Mouse (Mus musculus) testis, adult 2 months (tissue): ENCODE data around the gene Rpl37. TPM values are rescaled to one million over a fixed set of nuclear protein-coding genes. Genes with fewer than 3 reads are reported as not detected.
A peak's percentile ranks its signal among the peaks of the same experiment; 100 is the strongest.

Experiments used
- H3K27ac ChIP-seq: fragments of 200-500 bp; 2 replicates; pipeline ENCODE4 v1.5.1; 2012; ENCODE audit warnings: low read depth, low read length; ENCODE audit not compliant: control insufficient read depth, insufficient read depth
- H3K27me3 ChIP-seq: fragments of 200-500 bp; 2 replicates; pipeline ENCODE4 v1.6.1; 2012; ENCODE audit warnings: mild to moderate bottlenecking, low read length, moderate library complexity; ENCODE audit not compliant: control insufficient read depth, insufficient read depth
- H3K36me3 ChIP-seq: fragments of 200-500 bp; 2 replicates; pipeline ENCODE4 v1.6.1; 2012; ENCODE audit warnings: mild to moderate bottlenecking, low read length; ENCODE audit not compliant: control insufficient read depth, insufficient read depth
- H3K4me1 ChIP-seq: fragments of 200-500 bp; 2 replicates; pipeline ENCODE4 v1.6.1; 2012; ENCODE audit warnings: low read length; ENCODE audit not compliant: control insufficient read depth, insufficient read depth
- H3K4me3 ChIP-seq: fragments of 200-500 bp; 2 replicates; pipeline ENCODE4 v1.5.1; 2012; ENCODE audit warnings: low read depth, mild to moderate bottlenecking, low read length, moderate library complexity, mixed read lengths; ENCODE audit not compliant: control insufficient read depth
- CTCF ChIP-seq: fragments of 200-500 bp; IDR thresholded peaks from 2 replicates; pipeline ENCODE4 v1.5.1; 2012; ENCODE audit warnings: low read depth, mild to moderate bottlenecking, inconsistent platforms, low read length, moderate library complexity; ENCODE audit not compliant: control insufficient read depth, insufficient read depth, insufficient replicate concordance
- POLR2A ChIP-seq: fragments of 200-500 bp; IDR thresholded peaks from 2 replicates; pipeline ENCODE4 v1.6.1; 2012; ENCODE audit warnings: low read depth, mild to moderate bottlenecking, inconsistent platforms, low read length, moderate library complexity; ENCODE audit not compliant: control insufficient read depth
- polyA plus RNA-seq: library from polyadenylated mRNA; depleted of rRNA; stranded (reverse); fragments of >200 nt; gene quantifications from 2 replicates; pipeline ENCODE4 v1.2.3, GENCODE M21; 2012

Rpl37 gene
- polyA plus RNA-seq, 1 experiment: 559 TPM

DNA sequence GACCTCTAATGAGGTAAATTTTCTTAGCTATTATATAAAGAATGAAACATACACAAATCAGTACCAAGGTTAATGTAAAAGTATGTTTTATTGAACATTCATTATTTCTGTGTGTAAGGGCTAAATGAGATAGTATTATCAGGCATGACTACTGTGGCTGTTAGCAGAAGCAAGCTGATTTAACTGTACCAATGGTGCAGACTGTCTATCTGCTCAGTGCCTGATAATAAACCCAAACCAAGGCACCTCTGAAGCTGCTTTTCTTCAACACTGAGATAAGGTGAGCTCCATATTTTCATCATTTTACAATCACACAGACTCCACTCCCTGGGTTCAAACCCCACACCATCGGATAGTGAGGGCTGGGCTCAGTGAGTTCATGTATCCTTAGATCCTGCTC, 19.1 kb upstream of the Rpl37 start:
- H3K27ac ChIP-seq: no peak overlapping the region

DNA sequence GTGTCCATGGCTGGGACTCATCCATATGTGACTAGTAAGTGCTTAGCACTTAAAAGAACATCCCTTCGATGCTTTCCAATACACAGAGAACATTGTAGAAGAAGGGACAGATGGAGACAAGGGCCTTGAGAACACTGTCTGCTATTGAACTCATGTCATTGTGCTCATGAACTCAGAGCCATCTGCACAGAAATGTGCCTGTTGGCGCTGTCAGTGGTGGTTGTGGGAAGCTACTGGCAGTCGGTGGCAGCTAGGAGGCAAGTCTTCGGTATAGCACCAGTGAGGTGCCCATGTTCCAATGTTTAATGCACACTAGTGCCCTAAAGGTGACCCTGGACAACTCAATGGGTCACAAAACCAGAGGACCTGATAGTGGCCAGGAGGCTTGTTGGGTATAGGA, 14.1 kb upstream of the Rpl37 start:
- TF ChIP-seq CTCF: no peak
- no peak for TF ChIP-seq POLR2A
- H3K4me3 ChIP-seq: no peak overlapping the region

More for the DNA sequence above, 19.1 kb upstream of the Rpl37 start:
- Histone ChIP-seq H3K4me3 (no peak overlapping the region), H3K27me3 (no peaks in the 10 kb centered on the region), H3K36me3 (peaks cover 1% of the 10 kb centered on the region; the same call in 1 of the 2 replicates), H3K4me1 (no peaks in the 10 kb centered on the region)
- TF ChIP-seq POLR2A (no peak), CTCF (no peak)

DNA sequence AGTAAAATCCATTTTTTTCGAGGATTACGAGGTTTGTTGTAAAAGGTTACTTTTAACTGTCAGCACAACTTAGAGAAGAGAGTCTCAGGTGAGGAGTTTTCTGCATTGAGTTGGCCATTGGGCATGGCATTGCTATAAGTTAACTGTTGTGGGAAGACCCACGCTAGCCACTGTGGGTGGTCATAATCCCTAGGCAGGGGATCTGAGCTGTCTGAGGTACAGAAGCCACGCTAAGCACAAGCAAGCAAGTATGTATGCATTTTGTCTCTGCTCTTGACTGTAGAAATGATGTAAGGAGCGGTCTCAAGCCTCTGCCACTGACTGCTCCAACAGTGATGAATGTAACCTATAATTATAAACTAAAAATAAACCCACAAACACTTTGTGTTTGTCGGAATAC, 10.6 kb upstream of the Rpl37 start:
- Histone ChIP-seq H3K27ac (no peak overlapping the region), H3K36me3 (no peaks in the 10 kb centered on the region), H3K4me3 (no peak overlapping the region), H3K27me3 (no peaks in the 10 kb centered on the region), H3K4me1 (no peaks in the 10 kb centered on the region)
- TF ChIP-seq CTCF (no peak), POLR2A (no peak)

More for the DNA sequence above, 14.1 kb upstream of the Rpl37 start:
- Histone ChIP-seq H3K27me3 (no peaks in the 10 kb centered on the region), H3K27ac (no peak overlapping the region), H3K36me3 (peaks cover 1% of the 10 kb centered on the region; the same call in 1 of the 2 replicates), H3K4me1 (no peaks in the 10 kb centered on the region)

DNA sequence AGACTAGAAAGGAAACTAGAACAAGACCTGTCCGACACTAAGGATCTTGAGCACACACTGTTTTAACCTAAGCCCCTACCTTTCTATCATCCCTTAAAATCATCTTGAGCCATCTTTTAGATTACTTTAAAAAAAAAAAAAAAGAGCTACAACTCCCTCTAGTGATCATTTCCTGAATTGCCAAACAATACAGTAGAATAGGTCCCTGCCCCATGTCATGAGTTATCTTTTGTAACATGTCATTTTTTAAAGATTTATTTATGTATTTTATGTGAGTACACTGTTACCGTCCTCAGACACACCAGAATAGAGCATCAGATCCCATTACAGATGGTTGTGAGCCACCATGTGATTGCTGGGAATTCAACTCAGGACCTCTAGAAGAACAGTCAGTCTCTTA, 10.2 kb upstream of the Rpl37 start:
- H3K4me1 ChIP-seq: no peaks in the 10 kb centered on the region
- no peak overlapping the region for H3K4me3 ChIP-seq
- H3K27me3 ChIP-seq: no peaks in the 10 kb centered on the region
- H3K27ac ChIP-seq: no peak overlapping the region
- H3K36me3 ChIP-seq: no peaks in the 10 kb centered on the region
- TF ChIP-seq POLR2A (no peak), CTCF (no peak)

DNA sequence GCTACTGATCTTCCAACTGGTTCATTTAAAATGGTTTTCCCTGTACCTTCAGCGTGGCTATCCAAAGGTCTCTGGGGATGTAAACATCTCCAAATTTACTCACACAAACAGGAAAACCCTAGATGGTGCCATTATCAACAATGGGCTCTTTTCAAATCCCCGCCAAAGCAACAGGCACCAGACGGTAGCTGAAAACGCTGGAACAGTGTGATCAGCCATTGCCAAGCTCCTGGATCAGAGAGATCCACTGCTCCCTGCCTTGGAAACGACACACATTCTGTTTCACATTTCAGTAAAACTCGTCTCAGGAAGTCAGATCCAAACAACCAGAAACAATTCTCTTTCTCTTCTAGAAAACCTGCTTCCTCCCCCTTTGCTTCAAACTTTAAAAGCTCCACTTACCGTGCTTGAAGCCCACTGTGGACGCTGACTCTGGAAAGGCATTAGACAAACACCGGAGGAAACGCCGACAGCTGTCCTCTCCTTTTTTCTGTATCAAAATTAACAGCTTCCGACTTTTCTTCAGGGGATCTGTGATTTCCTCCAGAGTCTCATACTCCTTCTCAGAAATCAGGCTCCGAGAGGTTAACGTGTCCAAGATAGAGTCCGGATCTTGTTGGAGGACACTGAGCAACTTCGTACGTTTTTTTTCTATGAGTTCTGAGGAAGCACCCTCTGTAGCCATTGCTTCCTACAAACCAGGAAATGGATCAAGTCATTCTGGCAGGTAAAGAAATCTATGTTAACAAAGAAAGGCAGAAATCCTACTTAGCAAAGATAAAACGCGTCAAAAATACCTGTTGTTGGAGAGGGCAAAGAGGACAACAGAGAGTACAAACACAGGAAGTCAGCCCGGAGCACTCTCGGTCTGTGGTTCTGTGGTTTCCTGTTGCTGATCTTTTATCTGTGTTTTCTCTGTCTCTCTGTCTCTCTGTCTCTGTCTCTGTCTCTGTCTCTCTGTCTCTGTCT, 8.5 kb upstream of the Rpl37 start, which contains the start of gene Card6:
TSS of gene Card6 (minus strand) at position 854 of the 969 bp plus-strand sequence.
- TF ChIP-seq CTCF: no peak
- TF ChIP-seq POLR2A: no peak
- peak within 1 kb of the TSS; percentile 39; the same call in 1 of the 2 replicates for H3K27ac ChIP-seq
- H3K4me1 ChIP-seq: no peaks in the 10 kb centered on the region
- H3K27me3 ChIP-seq: no peaks in the 10 kb centered on the region
- no peaks in the 10 kb centered on the region; the same call in 1 of the 2 replicates for H3K36me3 ChIP-seq
- peak within 1 kb of the TSS; percentile 53 for H3K4me3 ChIP-seq

DNA sequence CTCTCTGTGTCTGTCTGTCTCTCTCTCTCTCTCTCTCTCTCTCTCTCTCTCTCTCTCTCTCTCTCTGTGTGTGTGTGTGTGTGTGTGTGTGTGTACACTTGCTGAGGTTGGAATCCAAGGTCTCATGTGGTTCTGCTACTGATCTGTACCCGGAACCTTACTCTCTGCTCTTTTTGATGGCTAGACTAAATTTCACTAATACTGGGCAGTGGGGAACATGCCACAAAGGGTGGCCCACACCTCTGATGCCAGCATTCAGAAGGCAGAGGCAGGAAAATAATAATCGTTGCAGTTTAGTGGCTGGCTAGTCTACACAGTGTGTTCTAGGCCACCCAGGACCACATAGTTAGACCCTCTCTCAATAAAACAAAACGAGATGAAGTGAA, 7.8 kb upstream of the Rpl37 start:
- Histone ChIP-seq H3K27me3 (no peaks in the 10 kb centered on the region), H3K4me3 (peak overlapping the region; percentile 53; the same call in 1 of the 2 replicates), H3K4me1 (no peaks in the 10 kb centered on the region), H3K27ac (no peak overlapping the region), H3K36me3 (no peaks in the 10 kb centered on the region; the same call in 1 of the 2 replicates)
- TF ChIP-seq CTCF (no peak), POLR2A (no peak)

DNA sequence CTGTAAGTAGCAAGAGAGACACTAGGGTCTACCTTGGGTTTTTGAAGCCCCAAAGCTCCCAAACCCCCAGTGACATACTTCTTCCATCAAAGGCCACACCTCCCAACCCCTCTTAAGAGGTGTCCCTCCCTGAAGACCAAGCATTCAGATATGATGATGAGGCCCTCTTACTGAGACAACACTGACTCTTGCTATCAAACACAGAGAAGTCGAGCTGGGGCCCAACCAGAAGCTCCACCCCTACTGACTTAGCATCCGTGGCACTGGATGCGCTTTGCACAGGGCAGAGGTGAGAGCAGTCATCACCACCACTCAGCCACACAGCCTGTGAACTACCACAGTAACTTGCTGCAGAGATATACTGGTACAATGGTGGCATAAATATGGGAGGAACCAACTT, 3.8 kb upstream of the Rpl37 start:
- no peaks in the 10 kb centered on the region for H3K27me3 ChIP-seq
- H3K4me3 ChIP-seq: no peak overlapping the region
- H3K4me1 ChIP-seq: peaks cover 3% of the 10 kb centered on the region
- TF ChIP-seq CTCF: no peak
- no peak for TF ChIP-seq POLR2A
- no peak overlapping the region for H3K27ac ChIP-seq
- H3K36me3 ChIP-seq: no peaks in the 10 kb centered on the region; the same call in 1 of the 2 replicates
